Mouse (Mus musculus) testis, adult 2 months (tissue): ENCODE results near the gene Tecr. TPM values are rescaled to one million over a fixed set of nuclear protein-coding genes. Genes with fewer than 3 reads are reported as not detected.

Source experiments
- H3K27ac ChIP-seq: fragments of 200-500 bp; 2 replicates; pipeline ENCODE4 v1.5.1; 2012; ENCODE audit warnings: low read depth, low read length; ENCODE audit not compliant: control insufficient read depth, insufficient read depth
- H3K27me3 ChIP-seq: fragments of 200-500 bp; 2 replicates; pipeline ENCODE4 v1.6.1; 2012; ENCODE audit warnings: mild to moderate bottlenecking, low read length, moderate library complexity; ENCODE audit not compliant: control insufficient read depth, insufficient read depth
- H3K36me3 ChIP-seq: fragments of 200-500 bp; 2 replicates; pipeline ENCODE4 v1.6.1; 2012; ENCODE audit warnings: mild to moderate bottlenecking, low read length; ENCODE audit not compliant: control insufficient read depth, insufficient read depth
- H3K4me1 ChIP-seq: fragments of 200-500 bp; 2 replicates; pipeline ENCODE4 v1.6.1; 2012; ENCODE audit warnings: low read length; ENCODE audit not compliant: control insufficient read depth, insufficient read depth
- H3K4me3 ChIP-seq: fragments of 200-500 bp; 2 replicates; pipeline ENCODE4 v1.5.1; 2012; ENCODE audit warnings: low read depth, mild to moderate bottlenecking, low read length, moderate library complexity, mixed read lengths; ENCODE audit not compliant: control insufficient read depth
- CTCF ChIP-seq: fragments of 200-500 bp; IDR thresholded peaks from 2 replicates; pipeline ENCODE4 v1.5.1; 2012; ENCODE audit warnings: low read depth, mild to moderate bottlenecking, inconsistent platforms, low read length, moderate library complexity; ENCODE audit not compliant: control insufficient read depth, insufficient read depth, insufficient replicate concordance
- POLR2A ChIP-seq: fragments of 200-500 bp; IDR thresholded peaks from 2 replicates; pipeline ENCODE4 v1.6.1; 2012; ENCODE audit warnings: low read depth, mild to moderate bottlenecking, inconsistent platforms, low read length, moderate library complexity; ENCODE audit not compliant: control insufficient read depth
- polyA plus RNA-seq: library from polyadenylated mRNA; depleted of rRNA; stranded (reverse); fragments of >200 nt; gene quantifications from 2 replicates; pipeline ENCODE4 v1.2.3, GENCODE M21; 2012

Gene Tecr
- polyA plus RNA-seq, 1 experiment, result 159 TPM

DNA sequence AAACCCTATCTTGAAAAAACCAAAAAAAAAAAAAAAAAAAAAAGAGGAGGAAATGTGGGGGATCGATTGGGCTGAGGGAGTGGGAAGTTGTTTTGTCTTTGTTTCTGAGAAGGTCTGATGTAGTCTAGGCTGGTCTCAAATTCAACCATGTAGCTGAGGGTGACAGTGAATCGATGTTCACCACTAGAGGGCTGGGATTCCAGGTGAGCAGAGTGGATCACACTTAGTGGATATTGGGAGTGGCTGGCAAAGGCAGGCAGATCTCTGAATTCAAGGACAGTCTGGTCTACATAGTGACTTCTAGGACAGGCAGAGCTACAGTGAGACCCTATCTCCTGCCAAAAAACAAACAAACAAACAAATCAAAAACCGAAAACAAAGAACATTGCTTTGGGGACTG, 17.0 kb upstream of the Tecr start:
- no peaks in the 10 kb centered on the region for H3K27me3 ChIP-seq

GRCm38 (mm10) chr8:83623549-83623948, 15.8 kb upstream of the Tecr start:
- H3K4me3 ChIP-seq, result no peak overlapping the region
- H3K27ac ChIP-seq, result no peak overlapping the region
- TF ChIP-seq CTCF (no peak), POLR2A (no peak)
- no peaks in the 10 kb centered on the region for H3K36me3 ChIP-seq
- H3K27me3 ChIP-seq, result no peaks in the 10 kb centered on the region
- H3K4me1 ChIP-seq, result peaks cover 6% of the 10 kb centered on the region

More for the DNA sequence above, 17.0 kb upstream of the Tecr start:
- Histone ChIP-seq H3K36me3 (no peaks in the 10 kb centered on the region), H3K4me3 (no peak overlapping the region), H3K4me1 (peaks cover 6% of the 10 kb centered on the region), H3K27ac (no peak overlapping the region)
- TF ChIP-seq POLR2A, result no peak
- TF ChIP-seq CTCF, result no peak

- H3K36me3 ChIP-seq, result no peaks in the 10 kb centered on the region
- H3K4me1 ChIP-seq, result peaks cover 6% of the 10 kb centered on the region
- TF ChIP-seq POLR2A (no peak), CTCF (peak; percentile 90)
- H3K27me3 ChIP-seq, result no peaks in the 10 kb centered on the region
- peak overlapping the region; percentile 73 for H3K4me3 ChIP-seq
- no peak overlapping the region for H3K27ac ChIP-seq
Measured at GRCm38 (mm10) chr8:83622389-83622989, 14.7 kb upstream of the Tecr start.

DNA sequence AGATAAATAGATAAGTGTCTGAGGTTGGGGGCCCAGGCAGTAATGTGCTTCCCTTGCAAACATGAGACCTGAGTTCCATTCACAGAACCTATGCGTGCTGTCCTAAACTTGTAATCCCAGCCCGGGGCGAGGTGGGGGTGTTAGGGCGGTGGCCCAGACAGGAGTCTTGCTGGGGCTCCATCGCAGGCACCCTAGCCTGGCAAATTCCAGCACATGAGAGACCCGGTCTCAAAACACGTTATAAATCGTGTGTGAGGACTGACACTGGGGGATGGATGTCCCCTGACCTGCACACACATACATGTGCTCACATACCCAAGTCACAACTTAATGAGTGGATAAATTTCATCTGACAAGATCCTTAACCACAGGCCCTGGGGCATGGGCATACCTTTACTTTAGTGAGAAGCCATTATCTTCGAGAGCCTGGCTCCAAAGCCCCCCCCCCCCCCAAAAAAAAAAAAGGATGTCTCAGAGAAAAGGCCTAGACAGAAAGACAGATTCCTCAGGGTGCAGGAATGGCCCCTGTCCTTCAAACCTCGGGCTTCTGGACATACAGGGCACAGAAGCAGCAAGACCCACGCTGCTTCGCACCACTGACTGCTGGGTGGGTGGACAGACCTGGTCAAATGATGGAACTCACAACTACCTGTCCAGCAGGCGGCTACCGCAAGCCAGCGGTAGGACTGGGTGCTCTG, 14.1 kb upstream of the Tecr start:
- Histone ChIP-seq H3K27ac (no peak overlapping the region), H3K36me3 (no peaks in the 10 kb centered on the region), H3K27me3 (no peaks in the 10 kb centered on the region), H3K4me3 (peak overlapping the region; percentile 73), H3K4me1 (peaks cover 6% of the 10 kb centered on the region)
- no peak for TF ChIP-seq CTCF
- TF ChIP-seq POLR2A, result no peak

- Histone ChIP-seq H3K27me3 (no peaks in the 10 kb centered on the region), H3K27ac (no peak overlapping the region), H3K36me3 (no peaks in the 10 kb centered on the region), H3K4me3 (no peak overlapping the region), H3K4me1 (peaks cover 6% of the 10 kb centered on the region)
- TF ChIP-seq POLR2A, result no peak
- no peak for TF ChIP-seq CTCF
Measured at GRCm38 (mm10) chr8:83619568-83620285, 12.0 kb upstream of the Tecr start.

DNA sequence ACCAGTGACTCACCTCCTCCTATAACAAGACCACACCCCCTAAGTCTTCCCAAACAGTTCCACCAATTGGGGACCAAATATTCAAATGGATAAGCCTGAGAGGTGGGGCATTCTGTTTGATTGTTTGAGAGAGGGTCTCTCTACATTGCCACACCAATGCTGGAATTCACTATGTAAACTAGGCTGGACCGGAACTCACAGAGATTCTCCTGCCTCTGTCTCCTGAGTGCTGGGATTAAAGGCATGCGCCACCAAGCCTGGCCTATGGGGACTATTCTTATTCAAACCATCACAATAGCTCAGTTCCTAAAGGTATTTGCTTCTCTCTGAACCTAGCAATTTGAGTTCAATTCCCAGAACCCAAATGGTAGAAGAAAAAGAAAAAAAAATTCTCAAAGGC, 10.8 kb upstream of the Tecr start:
- no peak overlapping the region for H3K4me3 ChIP-seq
- no peaks in the 10 kb centered on the region for H3K27me3 ChIP-seq
- H3K27ac ChIP-seq, result no peak overlapping the region
- TF ChIP-seq CTCF, result no peak
- TF ChIP-seq POLR2A, result no peak
- no peaks in the 10 kb centered on the region for H3K36me3 ChIP-seq
- H3K4me1 ChIP-seq, result peaks cover 6% of the 10 kb centered on the region

- Histone ChIP-seq H3K36me3 (no peaks in the 10 kb centered on the region), H3K4me3 (no peak overlapping the region), H3K27me3 (no peaks in the 10 kb centered on the region), H3K4me1 (peaks cover 5% of the 10 kb centered on the region), H3K27ac (no peak overlapping the region)
- no peak for TF ChIP-seq CTCF
- TF ChIP-seq POLR2A, result no peak
Measured at GRCm38 (mm10) chr8:83617111-83617510, 9.3 kb upstream of the Tecr start.

- H3K4me3 ChIP-seq, result no peak overlapping the region
- H3K36me3 ChIP-seq, result peaks cover 1% of the 10 kb centered on the region
- no peaks in the 10 kb centered on the region for H3K27me3 ChIP-seq
- TF ChIP-seq POLR2A, result no peak
- no peak for TF ChIP-seq CTCF
- H3K27ac ChIP-seq, result no peak overlapping the region
- H3K4me1 ChIP-seq, result peaks cover 1% of the 10 kb centered on the region; the same call in 1 of the 2 replicates
Measured at GRCm38 (mm10) chr8:83616625-83617024, 8.9 kb upstream of the Tecr start.
